Mouse (Mus musculus) forebrain, embryonic 11.5 days (tissue): ENCODE data around the gene Scarb1. TPM values are rescaled to one million over a fixed set of nuclear protein-coding genes. Genes with fewer than 3 reads are reported as not detected.
A peak's percentile ranks its signal among the peaks of the same experiment; 100 is the strongest.

Experiments
- ATAC-seq: fragments of 200-750 bp; cut with Nextera tagmentation; replicated peaks from 2 replicates; pipeline ENCODE4 v1.8.0; 2017; ENCODE audit warnings: moderate TSS enrichment; ENCODE audit not compliant: low FRiP score
- DNase-seq: peaks from one replicate; pipeline ENCODE4 v3.0.0-alpha.2; 2017; ENCODE audit warnings: low spot score
- H3K27ac ChIP-seq: fragments of 300-500 bp; sonication (generic); 2 replicates; pipeline ENCODE4 v1.5.1; 2014; ENCODE audit warnings: low read depth, low read length
- H3K27me3 ChIP-seq: fragments of 300-500 bp; sonication (generic); 2 replicates; pipeline ENCODE4 v1.6.1; 2014; ENCODE audit warnings: mild to moderate bottlenecking, low read length, mixed read lengths; ENCODE audit not compliant: control insufficient read depth, insufficient read depth
- H3K36me3 ChIP-seq: fragments of 300-500 bp; sonication (generic); 2 replicates; pipeline ENCODE4 v1.6.1; 2014; ENCODE audit warnings: mild to moderate bottlenecking, low read length, moderate library complexity, mixed read lengths; ENCODE audit not compliant: control insufficient read depth, insufficient read depth
- H3K4me1 ChIP-seq: fragments of 300-500 bp; sonication (generic); replicated peaks from 2 replicates; pipeline ENCODE4 v1.6.1; 2014; ENCODE audit warnings: low read length, mixed read lengths; ENCODE audit not compliant: control insufficient read depth, insufficient read depth
- H3K4me2 ChIP-seq: fragments of 300-500 bp; sonication (generic); 2 replicates; pipeline ENCODE4 v1.6.1; 2014; ENCODE audit warnings: low read depth, mild to moderate bottlenecking, low read length, moderate library complexity, mixed read lengths; ENCODE audit not compliant: severe bottlenecking
- H3K4me3 ChIP-seq: fragments of 300-500 bp; sonication (generic); 2 replicates; pipeline ENCODE4 v1.5.1; 2014; ENCODE audit warnings: low read depth, low read length
- H3K9ac ChIP-seq: fragments of 300-500 bp; sonication (generic); 2 replicates; pipeline ENCODE4 v1.6.1; 2014; ENCODE audit warnings: low read length
- H3K9me3 ChIP-seq: fragments of 300-500 bp; sonication (generic); 2 replicates; pipeline ENCODE4 v1.6.1; 2016; ENCODE audit warnings: low read length, mixed read lengths; ENCODE audit not compliant: control insufficient read depth
- WGBS: fragments of 180-500 bp; shearing (Covaris S2); extraction: QIAGEN DNeasy Blood & Tissue Kit; methylation state at CpG from one replicate; pipeline ENCODE4 v1.1.7; 2014; 5-methylcytosine and 5-hydroxymethylcytosine counted together
- polyA plus RNA-seq: library from polyadenylated mRNA; unstranded; fragments of >200 nt; fragmentation: Nextera tagmentation; extraction: Ambion mirVana; gene quantifications from 2 replicates; pipeline ENCODE4 v1.2.1, GENCODE M21; 2014

Scarb1 gene
- polyA plus RNA-seq, 1 experiment from 2014 or later = 43.7 TPM

GRCm38 (mm10) chr5:125276765-125277164 lies 64.1 kb downstream of the Scarb1 start:
- no peak for DNase-seq
- no peak overlapping the region for H3K4me3 ChIP-seq
- no peaks in the 10 kb centered on the region for H3K9me3 ChIP-seq
- no peak overlapping the region for H3K27ac ChIP-seq
- H3K4me2 ChIP-seq = no peak overlapping the region
- no peak for ATAC-seq
- H3K4me1 ChIP-seq = 0 out of 2 replicates have a peak, but pooled peaks cover 2% of the 10 kb centered on the region
- H3K27me3 ChIP-seq = no peaks in the 10 kb centered on the region
- 65% methylated on average over 4 of the region's 4 CpGs for WGBS
- H3K9ac ChIP-seq = no peak overlapping the region
- H3K36me3 ChIP-seq = no peaks in the 10 kb centered on the region

DNA sequence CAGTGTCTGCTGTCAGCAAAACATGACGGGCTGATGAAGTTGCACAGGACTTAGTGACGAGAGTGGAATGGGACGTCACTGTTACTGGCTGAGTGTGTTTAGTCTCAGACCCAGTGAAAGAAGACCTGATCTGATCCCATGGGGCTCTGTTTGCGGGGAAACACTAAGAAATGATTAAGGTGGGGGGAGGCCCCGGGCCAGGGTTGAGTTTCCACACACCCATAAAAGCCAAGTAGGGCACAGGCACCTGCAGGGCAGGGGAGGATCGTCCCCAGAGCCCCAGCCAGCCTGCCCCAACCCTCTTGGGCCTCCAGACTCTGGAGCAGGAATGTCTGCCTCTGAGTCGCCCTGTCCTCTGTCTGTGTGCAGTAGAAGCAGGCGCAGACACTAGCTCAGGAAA lies 65.6 kb downstream of the Scarb1 start:
- Histone ChIP-seq H3K27ac (no peak overlapping the region), H3K4me1 (peaks cover 2% of the 10 kb centered on the region; the same call in 1 of the 2 replicates), H3K4me2 (no peak overlapping the region), H3K4me3 (no peak overlapping the region), H3K36me3 (no peaks in the 10 kb centered on the region), H3K27me3 (no peaks in the 10 kb centered on the region), H3K9me3 (no peaks in the 10 kb centered on the region), H3K9ac (no peak overlapping the region)
- WGBS = 86% methylated on average over 8 of the region's 8 CpGs
- ATAC-seq = no peak
- DNase-seq = no peak

GRCm38 (mm10) chr5:125274773-125275172 lies 66.1 kb downstream of the Scarb1 start:
- Histone ChIP-seq H3K4me1 (peaks cover 2% of the 10 kb centered on the region; the same call in 1 of the 2 replicates), H3K27me3 (no peaks in the 10 kb centered on the region), H3K4me2 (no peak overlapping the region), H3K27ac (no peak overlapping the region), H3K4me3 (no peak overlapping the region), H3K9me3 (no peaks in the 10 kb centered on the region), H3K9ac (no peak overlapping the region), H3K36me3 (no peaks in the 10 kb centered on the region)
- DNase-seq (no peak), ATAC-seq (no peak)
- WGBS = 89% methylated on average over 3 of the region's 3 CpGs

- DNase-seq = no peak
- WGBS = 73% methylated on average over 2 of the region's 2 CpGs
- ATAC-seq = no peak
Observed at GRCm38 (mm10) chr5:125274182-125274581, 66.7 kb downstream of the Scarb1 start.

GRCm38 (mm10) chr5:125273666-125274109 lies 67.2 kb downstream of the Scarb1 start:
- Histone ChIP-seq H3K4me3 (no peak overlapping the region), H3K9me3 (no peaks in the 10 kb centered on the region), H3K27ac (no peak overlapping the region), H3K9ac (no peak overlapping the region), H3K4me2 (no peak overlapping the region), H3K27me3 (no peaks in the 10 kb centered on the region), H3K36me3 (no peaks in the 10 kb centered on the region), H3K4me1 (no peaks in the 10 kb centered on the region; the same call in 1 of the 2 replicates)
- WGBS = 33% methylated on average over 8 of the region's 8 CpGs
- ATAC-seq (no peak), DNase-seq (peak; percentile 67)

More at GRCm38 (mm10) chr5:125274182-125274581, 66.7 kb downstream of the Scarb1 start:
- no peaks in the 10 kb centered on the region for H3K9me3 ChIP-seq
- no peaks in the 10 kb centered on the region for H3K27me3 ChIP-seq
- peaks cover under 1% of the 10 kb centered on the region; the same call in 1 of the 2 replicates for H3K4me1 ChIP-seq
- H3K36me3 ChIP-seq = no peaks in the 10 kb centered on the region
- H3K4me3 ChIP-seq = no peak overlapping the region
- H3K4me2 ChIP-seq = no peak overlapping the region
- H3K9ac ChIP-seq = no peak overlapping the region
- H3K27ac ChIP-seq = no peak overlapping the region

DNA sequence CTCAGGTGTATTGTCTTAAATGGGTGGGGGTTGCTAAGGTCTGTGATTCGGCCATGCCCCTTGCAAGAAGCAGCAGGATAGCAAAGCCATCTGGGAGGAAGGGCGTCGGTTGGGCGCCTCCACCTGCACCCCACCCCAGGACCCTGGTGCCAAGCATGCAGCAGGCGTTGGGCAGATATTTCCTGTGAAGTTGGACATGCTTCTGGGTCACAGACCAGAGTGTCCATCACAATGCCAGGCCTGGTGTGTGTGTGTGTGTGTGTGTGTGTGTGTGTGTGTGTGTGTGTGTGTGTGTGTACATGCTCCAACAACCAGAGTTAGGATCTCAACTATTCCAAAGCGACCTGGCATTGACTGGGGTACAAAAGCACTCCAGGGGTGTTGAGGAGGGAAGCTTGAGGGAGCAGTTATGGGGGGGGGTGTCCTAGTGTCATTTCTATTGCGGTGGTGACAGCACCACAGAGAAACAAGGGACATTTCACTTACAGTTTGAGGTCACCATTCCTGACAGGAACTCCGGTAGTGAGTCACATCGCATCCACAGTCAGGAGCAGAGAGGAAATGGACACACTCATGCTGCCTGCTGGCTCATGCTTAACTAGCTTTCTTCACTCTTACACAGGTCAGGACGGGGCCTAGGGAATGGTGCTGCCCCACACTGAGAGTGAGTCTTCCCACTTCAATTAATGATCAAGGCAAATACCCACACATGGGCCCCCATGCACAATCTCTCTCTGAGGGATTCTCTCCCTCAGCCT lies 68.5 kb downstream of the Scarb1 start:
- Histone ChIP-seq H3K9ac (no peak overlapping the region), H3K36me3 (no peaks in the 10 kb centered on the region), H3K4me1 (no peaks in the 10 kb centered on the region; the same call in none of the 2 replicates), H3K27ac (no peak overlapping the region), H3K27me3 (no peaks in the 10 kb centered on the region), H3K4me2 (no peak overlapping the region), H3K9me3 (no peaks in the 10 kb centered on the region), H3K4me3 (no peak overlapping the region)
- 86% methylated on average over 10 of the region's 10 CpGs for WGBS
- ATAC-seq = no peak
- no peak for DNase-seq

- H3K27me3 ChIP-seq = no peaks in the 10 kb centered on the region
- no peaks in the 10 kb centered on the region; the same call in none of the 2 replicates for H3K4me1 ChIP-seq
- DNase-seq = peak; percentile 89
- no peak overlapping the region for H3K9ac ChIP-seq
- no peaks in the 10 kb centered on the region for H3K9me3 ChIP-seq
- no peak overlapping the region for H3K27ac ChIP-seq
- no peak overlapping the region for H3K4me3 ChIP-seq
- ATAC-seq = peak; percentile 66
- H3K4me2 ChIP-seq = no peak overlapping the region
- 13% methylated on average over 15 of the region's 15 CpGs for WGBS
- no peaks in the 10 kb centered on the region for H3K36me3 ChIP-seq
Observed at GRCm38 (mm10) chr5:125271531-125272203, 69.2 kb downstream of the Scarb1 start.

GRCm38 (mm10) chr5:125270587-125271130 lies 70.2 kb downstream of the Scarb1 start:
- peak; percentile 91 for DNase-seq
- Histone ChIP-seq H3K27ac (no peak overlapping the region), H3K9me3 (no peaks in the 10 kb centered on the region), H3K27me3 (no peaks in the 10 kb centered on the region), H3K4me2 (no peak overlapping the region), H3K4me1 (no peaks in the 10 kb centered on the region; the same call in none of the 2 replicates), H3K4me3 (no peak overlapping the region), H3K9ac (no peak overlapping the region), H3K36me3 (no peaks in the 10 kb centered on the region)
- WGBS = 20% methylated on average over 12 of the region's 12 CpGs
- ATAC-seq = no peak
